9 mouse cellular contexts compared by ENCODE assay signal in genomic region chr13:23551931-23552914, GRCm38 (mm10). TPM values are rescaled to one million over a fixed set of nuclear protein-coding genes. Genes with fewer than 3 reads are reported as not detected.
DNase-seq lines count a peak whose midpoint lies in the region; ATAC-seq and TF ChIP-seq lines count a peak whose summit lies in the region.
"Had no signal": no experiment of that assay in that cellular context is flagged by ENCODE, and none has a peak within 500 bp of the region (broad histone marks: within the 10 kb centered on the region; RNA-seq: fewer than 3 reads in every experiment).

No protein-coding gene starts in this region.

- 57% methylated on average over 8 of the region's 8 CpGs for WGBS in limb, embryonic 14.5 days
- WGBS in stomach, postnatal 0 days: 41% methylated on average over 8 of the region's 8 CpGs

- TF ChIP-seq CTCF in stomach, postnatal 0 days (IDR thresholded peaks at IDR 0.05; ENCODE audit: low read depth): no peak

- peaks cover 15% of the 10 kb centered on the region for H3K4me1 ChIP-seq in limb, embryonic 14.5 days (ENCODE audit: control insufficient read depth, insufficient read depth, low read length)
- H3K4me1 ChIP-seq in stomach, postnatal 0 days (replicated peaks; ENCODE audit: control insufficient read depth, insufficient read depth): no peaks in the 10 kb centered on the region

- intact Hi-C loops in gastrocnemius, postnatal 36 days (cut with DNase I): no loop called here

- no peaks in the 10 kb centered on the region for H3K9me3 ChIP-seq in limb, embryonic 14.5 days (ENCODE audit: control insufficient read depth, low read length)
- H3K9me3 ChIP-seq in stomach, postnatal 0 days (ENCODE audit: control insufficient read depth, low read length): no peaks in the 10 kb centered on the region

- H3K27me3 ChIP-seq in limb, embryonic 14.5 days (ENCODE audit: control insufficient read depth, insufficient read depth, low read length): no peaks in the 10 kb centered on the region
- H3K27me3 ChIP-seq in stomach, postnatal 0 days (ENCODE audit: control insufficient read depth, insufficient read depth, low read length): no peaks in the 10 kb centered on the region

- no peak overlapping the region for H3K9ac ChIP-seq in limb, embryonic 14.5 days (ENCODE audit: low read depth, low read length, severe bottlenecking)
- H3K9ac ChIP-seq in stomach, postnatal 0 days (ENCODE audit: low read length): peak overlapping the region; percentile 52; the same call in 1 of the 2 replicates

- no peak for TF ChIP-seq EP300 in stomach, postnatal 0 days (optimal IDR thresholded peaks at IDR 0.05)

- peak overlapping the region; percentile 46; the same call in 1 of the 2 replicates for H3K4me2 ChIP-seq in limb, embryonic 14.5 days (replicated peaks; ENCODE audit: low read depth, low read length, severe bottlenecking)
- peak overlapping the region; percentile 57 for H3K4me2 ChIP-seq in stomach, postnatal 0 days (replicated peaks; ENCODE audit: low read depth)

- peak overlapping the region; percentile 69 for H3K27ac ChIP-seq in limb, embryonic 14.5 days (replicated peaks; ENCODE audit: low read depth, low read length)
- H3K27ac ChIP-seq in stomach, postnatal 0 days (replicated peaks): peak overlapping the region; percentile 85

- no peak for ATAC-seq in limb, embryonic 14.5 days (ENCODE audit: low FRiP score, low read depth)
- no peak for ATAC-seq in stomach, postnatal 0 days (ENCODE audit: low FRiP score, low TSS enrichment)

- DNase-seq in cerebellum, adult 9-10 months: peak; percentile 30
- DNase-seq in cerebellum, adult 9-11 months: no peak
- DNase-seq in spleen, postnatal 10 days (ENCODE audit: low spot score in 2 of 2): peak; percentile 36 to 53
- DNase-seq in spleen, adult 12 weeks (ENCODE audit: low spot score): no peak
- no peak for DNase-seq in limb, embryonic 14.5 days (ENCODE audit: low spot score)
- no peak for DNase-seq in stomach, postnatal 0 days (ENCODE audit: low spot score)
- DNase-seq in gastrocnemius, postnatal 36 days: no peak
- DNase-seq in ovary, postnatal 36 days (ENCODE audit: low spot score): no peak

- H3K4me3 ChIP-seq in limb, embryonic 14.5 days (replicated peaks; ENCODE audit: low read length): peak overlapping the region; percentile 36
- peak overlapping the region; percentile 43 for H3K4me3 ChIP-seq in stomach, postnatal 0 days (ENCODE audit: low read depth, low read length)

- no peak for TF ChIP-seq POLR2A in limb, embryonic 14.5 days (IDR thresholded peaks at IDR 0.05; ENCODE audit: borderline replicate concordance, extremely low read depth, insufficient read depth, insufficient read length)

- no peaks in the 10 kb centered on the region for H3K36me3 ChIP-seq in limb, embryonic 14.5 days (ENCODE audit: control insufficient read depth, insufficient read depth, low read length)
- H3K36me3 ChIP-seq in stomach, postnatal 0 days (ENCODE audit: control insufficient read depth, insufficient read depth, low read length): no peaks in the 10 kb centered on the region

RNA-seq across cellular contexts. Expression of gene Hist1h4f, which starts 0.8 kb away (rescaled TPM):
- polyA plus RNA-seq in limb, embryonic 14.5 days (2012; rRNA removed): 13.7 and 21.4 TPM in 2 replicates
- polyA plus RNA-seq in limb, embryonic 14.5 days (2014; fragmentation: Nextera tagmentation; extraction: Ambion mirVana): 2.6 and 2.8 TPM in 2 replicates
- 0.38 TPM in 1 of 2 replicates, not detected in the other for polyA plus RNA-seq in stomach, postnatal 0 days (2015; fragmentation: Nextera tagmentation; extraction: Ambion mirVana)
- total RNA-seq in gastrocnemius, postnatal 36 days (2021): 10 to 100 TPM; 12.5 to 22.4 TPM
- polyA plus RNA-seq: liver, adult 2 months had no signal

RNA-seq across cellular contexts. Expression of gene Hist1h1d, which starts 0.8 kb away (rescaled TPM):
- polyA plus RNA-seq in limb, embryonic 14.5 days (2012; rRNA removed): 0.50 and 0.62 TPM in 2 replicates
- polyA plus RNA-seq in limb, embryonic 14.5 days (2014; fragmentation: Nextera tagmentation; extraction: Ambion mirVana): 0.47 and 0.61 TPM in 2 replicates
- 0.22 and 0.34 TPM in 2 replicates for polyA plus RNA-seq in stomach, postnatal 0 days (2015; fragmentation: Nextera tagmentation; extraction: Ambion mirVana)
- total RNA-seq in gastrocnemius, postnatal 36 days (2021): 1 to 10 TPM; 1.6 to 2.0 TPM

RNA-seq across cellular contexts. Expression of gene Hist1h3f, which starts 8.4 kb away (rescaled TPM):
- polyA plus RNA-seq in limb, embryonic 14.5 days (2012; rRNA removed): 4.1 and 7.4 TPM in 2 replicates
- polyA plus RNA-seq in limb, embryonic 14.5 days (2014; fragmentation: Nextera tagmentation; extraction: Ambion mirVana): 0.65 and 1.00 TPM in 2 replicates
- polyA plus RNA-seq in stomach, postnatal 0 days (2015; fragmentation: Nextera tagmentation; extraction: Ambion mirVana): 0.51 and 0.78 TPM in 2 replicates
- total RNA-seq in gastrocnemius, postnatal 36 days (2021): 1 to 10 TPM; 5.5 to 6.4 TPM

RNA-seq across cellular contexts. Expression of gene Hist1h2bh, which starts 9.0 kb away (rescaled TPM):
- polyA plus RNA-seq in limb, embryonic 14.5 days (2012; rRNA removed): 5.2 and 6.1 TPM in 2 replicates
- polyA plus RNA-seq in limb, embryonic 14.5 days (2014; fragmentation: Nextera tagmentation; extraction: Ambion mirVana): 0.48 and 0.57 TPM in 2 replicates
- 0.30 and 0.62 TPM in 2 replicates for polyA plus RNA-seq in stomach, postnatal 0 days (2015; fragmentation: Nextera tagmentation; extraction: Ambion mirVana)
- 1 to 10 TPM; 1.7 to 2.1 TPM for total RNA-seq in gastrocnemius, postnatal 36 days (2021)

RNA-seq across cellular contexts. Expression of gene Hist1h3e, which starts 9.9 kb away (rescaled TPM):
- polyA plus RNA-seq in limb, embryonic 14.5 days (2012; rRNA removed): 36.1 and 54.1 TPM in 2 replicates
- 6.7 and 7.0 TPM in 2 replicates for polyA plus RNA-seq in limb, embryonic 14.5 days (2014; fragmentation: Nextera tagmentation; extraction: Ambion mirVana)
- polyA plus RNA-seq in stomach, postnatal 0 days (2015; fragmentation: Nextera tagmentation; extraction: Ambion mirVana): 1.6 and 3.3 TPM in 2 replicates
- 10 to 100 TPM; 11.9 to 17.0 TPM for total RNA-seq in gastrocnemius, postnatal 36 days (2021)

Comparison
In these comparisons a context has a peak if more than half of its experiments do, and no peak if none do; other contexts are left out.
1. DNase-seq: peak in cerebellum, adult 9-10 months (single experiment) and spleen, postnatal 10 days (2 of 2); none in cerebellum, adult 9-11 months (single experiment), spleen, adult 12 weeks (single experiment), limb, embryonic 14.5 days (single experiment), stomach, postnatal 0 days (single experiment), gastrocnemius, postnatal 36 days (0 of 2) and ovary, postnatal 36 days (single experiment).